Mouse (Mus musculus): Measurements from ENCODE around the gene Sema4b. TPM values are rescaled to one million over a fixed set of nuclear protein-coding genes. Genes with fewer than 3 reads are reported as not detected.

Gene Sema4b
- 10 to 100 TPM; 21.6 to 24.1 TPM for total RNA-seq (2021)

DNA sequence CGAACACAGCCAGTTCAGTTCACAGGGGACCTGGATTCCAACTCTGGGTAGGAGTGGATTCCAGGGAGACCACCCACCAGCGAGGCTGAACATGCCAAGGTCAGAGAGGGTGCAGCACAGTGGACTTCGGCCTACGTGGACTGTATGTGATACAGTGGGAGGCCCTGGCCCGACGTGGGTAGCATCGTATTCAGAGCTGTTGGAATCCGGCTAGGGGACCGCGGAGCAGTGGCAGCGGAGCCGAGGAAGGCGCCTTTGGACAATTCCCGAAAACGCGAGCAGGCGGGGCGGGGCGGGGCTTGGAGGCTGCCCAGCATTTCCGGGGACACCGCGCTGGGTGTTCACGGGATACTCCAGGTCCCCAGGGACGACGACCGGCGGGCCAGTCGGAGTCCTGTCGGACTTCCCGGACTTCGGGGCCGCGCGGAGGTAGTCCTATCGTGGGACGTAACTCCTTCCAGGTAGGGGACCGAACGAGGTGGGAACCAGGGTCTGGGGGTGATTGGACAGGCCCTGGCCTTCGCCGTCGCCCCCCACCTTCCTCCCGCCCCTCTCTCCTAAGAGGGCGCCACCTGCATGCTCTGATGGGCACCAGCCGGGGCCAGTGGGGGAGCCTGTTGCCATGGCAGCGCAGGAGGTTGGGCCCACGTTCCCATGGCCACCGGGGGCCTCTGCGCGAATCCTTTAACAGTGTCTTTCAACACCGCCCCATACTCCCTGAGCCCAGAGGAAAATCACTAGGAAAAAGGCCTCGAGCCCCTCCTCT lies at the start of gene Sema4b:
Gene Sema4b, plus strand, starts transcription at position 311 of the 766 bp plus-strand sequence.
- DNase-seq, result peak; percentile 91 to 94

DNA sequence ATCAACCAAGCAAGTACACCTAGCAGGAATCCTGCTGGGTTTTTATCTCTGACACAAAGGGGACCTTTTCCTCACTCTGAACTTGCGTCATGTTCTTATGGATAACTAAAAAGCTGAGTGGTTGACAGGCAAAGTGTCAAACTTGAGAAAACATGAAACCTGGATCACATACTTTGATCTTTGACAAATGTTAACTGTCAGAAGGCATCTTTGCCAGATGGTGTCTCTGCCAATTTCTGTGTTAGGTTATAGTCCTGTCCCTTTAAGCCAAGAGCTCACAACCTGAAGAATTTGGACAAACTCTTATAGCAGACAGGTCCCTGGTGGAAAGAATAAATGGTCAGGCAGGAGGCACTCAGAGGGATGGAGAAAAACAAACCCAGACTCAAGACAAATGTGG lies 48.3 kb upstream of the Sema4b start:
- DNase-seq, result no peak

DNA sequence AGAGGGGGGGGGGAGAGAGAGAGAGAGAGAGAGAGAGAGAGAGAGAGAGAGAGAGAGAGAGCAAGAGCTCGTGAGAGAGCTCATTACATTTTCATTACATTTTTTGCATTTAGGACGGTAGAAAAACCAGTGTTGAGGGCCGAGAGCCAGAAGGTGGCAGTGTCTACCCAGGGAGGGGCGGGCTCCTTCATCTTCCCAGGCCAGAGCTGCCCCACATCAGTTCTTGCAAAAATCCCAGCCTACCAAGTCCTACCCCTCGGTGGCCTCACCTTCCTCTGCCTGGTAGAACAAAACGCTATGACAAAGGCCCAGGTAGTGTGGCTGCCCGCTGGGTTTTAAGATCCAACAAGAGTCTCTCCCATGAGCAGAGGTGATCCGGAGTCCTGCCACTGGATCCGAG lies 45.8 kb upstream of the Sema4b start:
- peak; percentile 68 to 71 for DNase-seq

DNA sequence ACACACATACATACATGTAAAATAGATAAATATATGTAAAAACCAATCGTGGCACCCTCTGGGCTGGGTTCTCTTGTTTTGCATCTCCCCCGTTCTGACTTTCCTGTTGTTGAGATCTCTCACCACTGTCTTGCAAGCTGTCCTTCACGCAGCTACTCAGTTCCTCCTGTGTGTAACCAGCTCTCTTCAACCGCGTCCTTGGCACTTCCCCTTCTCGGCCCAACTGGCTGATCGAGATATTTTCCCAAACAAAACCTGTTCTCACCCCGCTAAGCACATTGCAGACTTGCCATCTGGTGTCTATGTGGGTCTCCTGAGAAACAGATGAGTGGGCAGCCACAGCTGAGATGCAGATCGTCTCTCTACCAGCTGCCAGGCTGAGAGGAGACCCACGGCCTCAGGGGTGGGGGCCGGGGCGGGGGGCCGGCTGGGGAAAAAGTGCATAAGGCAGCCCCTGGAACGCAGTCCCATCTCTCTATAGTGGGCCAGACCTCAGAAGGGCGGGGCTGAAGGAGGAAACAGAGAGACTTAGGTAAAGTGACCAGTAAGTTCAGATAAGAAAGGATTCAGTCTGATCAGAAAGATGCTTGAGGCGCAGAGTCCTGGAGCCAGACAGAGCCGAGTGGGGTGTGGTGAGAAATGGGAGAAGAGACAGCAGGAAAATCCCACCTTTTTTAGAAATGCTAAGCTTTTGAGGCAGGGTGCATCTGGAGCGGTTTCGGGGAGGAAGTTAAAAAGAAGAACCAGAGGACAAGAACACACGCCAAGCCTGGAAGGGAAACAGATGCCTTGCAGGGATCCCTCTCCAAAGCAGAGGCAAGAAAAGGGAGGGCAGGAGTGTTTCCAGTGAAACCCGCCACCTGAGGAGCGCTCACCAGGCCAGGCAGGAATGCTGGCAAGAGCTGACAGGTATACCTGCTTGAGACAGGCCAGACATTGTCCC lies 43.0 kb upstream of the Sema4b start:
- DNase-seq, result peak; percentile 74 to 78

DNA sequence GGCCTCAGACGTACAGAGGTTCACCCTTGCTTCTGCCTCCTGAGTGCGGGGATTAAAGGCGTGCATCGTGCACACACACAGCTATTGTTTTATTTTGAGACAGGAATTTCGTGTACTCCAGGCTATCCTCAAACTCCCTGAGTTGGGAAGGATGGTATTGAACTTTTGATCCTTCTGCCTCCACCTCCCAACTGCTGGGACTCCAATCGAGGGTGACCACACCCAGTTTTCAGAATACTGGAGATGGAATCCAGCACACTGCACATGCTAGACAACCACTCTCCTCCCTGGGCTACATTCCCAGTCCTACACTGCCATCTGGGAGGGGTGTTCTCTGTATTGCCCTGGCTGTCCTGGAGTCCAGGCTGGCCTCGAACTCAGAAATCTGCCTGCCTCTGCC lies 41.9 kb upstream of the Sema4b start:
- DNase-seq, result no peak

DNA sequence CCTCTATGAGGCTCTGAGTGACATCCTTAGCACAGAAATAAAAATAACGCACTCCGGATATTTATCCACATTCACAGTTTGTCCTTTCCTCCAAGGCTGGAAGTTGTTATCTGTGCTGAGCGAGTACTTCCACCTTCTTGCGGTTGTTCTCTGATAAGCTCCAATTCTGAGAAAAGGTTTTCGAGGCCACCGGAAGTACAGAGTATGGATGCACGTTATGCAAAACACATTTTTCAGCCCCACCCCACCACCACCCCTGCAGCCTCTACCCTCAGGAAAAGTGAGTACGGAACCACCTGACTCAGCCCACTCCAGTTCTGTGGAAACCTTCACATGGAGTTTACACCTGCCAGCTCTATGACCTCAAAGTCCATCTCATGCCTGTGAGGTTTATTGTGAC lies 40.6 kb upstream of the Sema4b start:
- no peak for DNase-seq

DNA sequence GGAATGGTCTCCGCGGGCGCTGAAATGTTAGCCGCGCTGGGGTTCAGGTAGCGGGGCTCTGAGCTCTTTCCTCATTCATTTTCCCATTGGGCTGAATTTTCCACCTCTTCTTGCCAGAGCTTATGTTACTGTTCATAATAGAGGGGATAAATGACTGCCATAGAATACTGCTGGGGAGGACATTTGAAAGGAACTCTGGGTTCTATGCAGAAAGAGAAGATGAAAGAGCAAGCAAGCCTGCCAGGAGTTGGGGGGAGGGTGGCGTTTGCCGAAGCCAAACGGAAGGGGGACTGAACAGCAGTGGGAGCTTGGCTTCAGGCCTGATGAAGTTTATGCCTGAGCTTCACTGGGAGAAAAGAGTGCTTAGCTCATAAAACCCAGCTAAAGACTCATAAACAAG lies 37.3 kb upstream of the Sema4b start:
- DNase-seq, result peak; percentile 76 to 80

DNA sequence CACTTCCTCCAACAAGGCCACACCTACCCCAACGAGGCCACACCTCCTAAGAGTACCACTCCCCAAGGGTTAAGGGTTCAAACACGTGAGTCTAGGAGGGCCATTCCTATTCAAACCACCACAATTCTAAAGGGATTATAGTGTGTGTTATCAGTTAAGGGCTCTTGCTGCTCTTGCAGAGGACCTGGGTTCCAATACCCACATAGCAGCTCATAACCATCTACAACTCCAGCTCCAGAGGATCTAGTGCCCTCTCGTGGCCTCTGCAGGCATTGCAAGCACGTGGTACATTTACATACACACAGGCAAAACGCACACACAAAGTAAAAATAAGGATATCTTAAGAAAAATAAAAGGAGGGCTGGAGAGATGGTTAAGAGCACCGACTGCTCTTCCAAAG lies 34.5 kb upstream of the Sema4b start:
- DNase-seq, result no peak

DNA sequence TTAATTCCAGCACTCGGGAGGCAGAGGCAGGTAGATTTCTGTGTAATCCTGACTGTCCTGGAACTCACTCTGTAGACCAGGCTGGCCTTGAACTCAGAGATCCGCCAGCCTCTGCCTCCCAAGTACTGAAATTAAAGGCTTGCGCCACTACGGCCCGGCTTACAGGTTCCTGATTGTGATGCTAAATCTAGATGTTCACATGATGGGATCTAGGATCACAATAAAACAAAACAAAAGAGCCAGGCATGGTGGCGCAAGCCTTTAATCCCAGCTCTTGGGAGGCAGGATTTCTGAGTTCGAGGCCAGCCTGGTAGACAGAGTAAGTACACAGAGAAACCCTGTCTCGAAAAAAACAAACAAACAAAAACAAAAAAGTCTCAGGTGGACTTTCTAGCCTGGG lies 33.9 kb upstream of the Sema4b start:
- DNase-seq, result no peak

DNA sequence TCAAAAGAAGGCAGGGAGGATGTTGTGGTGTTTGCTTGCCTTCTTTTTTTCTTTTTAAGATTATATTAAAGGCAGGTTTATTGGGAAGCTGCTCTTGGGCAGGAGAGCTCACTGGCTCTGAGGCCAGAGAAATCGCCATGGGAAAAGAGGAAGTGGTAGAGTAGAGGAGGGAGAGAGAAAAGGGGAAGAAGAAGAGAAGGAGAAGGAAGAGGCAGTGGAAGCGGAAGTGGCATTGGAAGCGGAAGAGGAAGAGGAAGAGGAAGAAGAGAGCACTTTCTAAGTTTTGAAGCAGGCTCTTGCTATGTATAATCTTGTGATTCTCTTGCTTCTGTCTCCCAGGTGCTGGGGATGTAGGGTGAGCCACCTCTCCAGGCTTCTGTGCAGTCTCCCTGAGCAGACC lies 32.0 kb upstream of the Sema4b start:
- DNase-seq, result no peak

DNA sequence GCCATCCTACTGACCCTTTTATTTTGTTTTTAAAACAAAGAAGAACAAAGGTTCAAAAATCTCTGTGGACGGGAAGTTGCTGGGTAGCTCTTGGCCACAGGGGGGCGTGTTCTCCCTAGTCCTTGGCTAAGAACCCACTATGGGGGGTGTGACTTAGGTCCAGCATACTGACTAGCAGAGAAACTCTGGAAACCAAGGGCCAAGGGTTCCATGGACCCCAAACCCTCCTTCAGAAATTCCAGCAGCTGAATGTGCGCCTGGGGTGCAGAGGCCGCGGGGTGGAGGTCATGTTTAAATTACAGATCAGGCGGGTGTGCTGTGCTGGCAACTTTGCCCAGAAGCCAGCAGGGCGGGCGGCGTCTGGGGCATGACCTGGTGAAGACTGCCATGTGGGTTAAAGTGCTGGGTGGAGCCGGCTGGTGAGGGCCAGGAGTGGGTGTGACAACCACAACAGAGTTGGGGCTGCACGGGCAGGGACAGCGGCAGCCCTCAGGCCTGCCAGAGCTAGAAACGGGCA lies 29.9 kb upstream of the Sema4b start:
- DNase-seq, result no peak

DNA sequence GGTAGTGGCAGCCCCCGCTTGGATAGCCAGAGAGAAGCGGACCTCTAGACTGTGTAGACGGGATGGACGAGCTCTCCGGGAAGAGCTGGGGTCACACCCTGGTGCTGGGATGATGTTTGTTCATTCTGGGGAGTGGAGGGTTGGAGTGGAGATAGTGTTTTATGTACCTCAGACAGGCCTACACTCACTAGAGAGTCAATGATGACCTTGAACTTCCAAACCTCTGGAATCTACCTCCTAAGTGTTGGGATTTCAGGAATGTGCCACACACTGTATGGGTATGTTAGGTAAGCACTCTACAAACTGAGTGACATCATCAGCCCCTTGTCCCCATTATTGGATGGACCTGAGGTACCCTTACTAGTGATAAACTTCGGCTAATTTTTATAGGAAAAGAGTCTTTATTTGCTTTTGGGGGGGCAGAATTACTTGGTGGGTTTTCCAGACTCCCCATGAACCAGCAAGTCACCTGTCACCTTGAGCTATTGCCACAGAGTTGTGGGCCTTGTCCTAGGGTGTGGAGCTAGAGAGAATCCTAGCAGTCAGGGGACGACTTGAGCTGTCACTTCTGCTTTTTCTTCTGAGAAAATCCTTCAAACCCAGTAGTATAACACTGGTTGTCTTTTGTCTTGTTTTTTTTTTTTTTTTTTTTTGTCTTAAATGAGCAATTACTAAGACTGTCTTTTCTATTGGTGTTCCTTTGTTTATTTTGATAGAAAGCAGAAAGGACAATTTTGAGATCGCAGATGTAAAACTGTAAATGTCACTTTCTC lies 28.0 kb upstream of the Sema4b start:
- DNase-seq, result no peak

DNA sequence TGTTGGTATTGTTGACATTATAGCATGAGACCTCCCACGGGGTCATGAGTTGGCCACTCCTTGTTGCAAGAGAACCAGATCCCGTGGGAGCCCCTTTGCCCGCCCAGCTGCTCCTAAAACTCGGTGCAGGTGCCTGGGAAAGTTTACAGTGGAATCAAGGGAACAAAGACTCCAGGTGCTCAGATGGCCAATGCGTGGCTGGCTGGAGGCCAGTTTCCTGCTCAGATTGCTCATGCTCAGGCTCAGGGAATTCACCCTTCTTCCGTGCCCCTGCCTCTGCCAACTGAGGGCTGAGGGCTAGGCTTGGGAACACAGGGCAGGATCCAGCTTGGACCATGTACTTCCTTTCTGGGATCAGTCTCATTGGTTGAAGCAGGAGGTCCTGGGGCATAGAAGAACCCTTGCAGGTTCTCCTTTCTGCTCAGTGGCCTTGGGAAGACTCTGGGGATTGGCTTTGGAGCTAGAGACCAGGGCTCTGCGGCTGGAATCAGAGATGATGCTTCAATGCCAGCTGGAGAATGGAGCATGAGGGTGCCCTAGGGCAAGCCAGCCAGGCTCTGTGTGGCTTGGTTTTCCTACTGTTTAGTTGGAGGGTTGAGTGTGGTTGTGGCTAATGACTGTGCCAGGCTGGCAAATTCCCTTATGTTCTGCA lies 26.2 kb upstream of the Sema4b start:
- peak in 1 of 2 experiments; percentile 41 for DNase-seq

DNA sequence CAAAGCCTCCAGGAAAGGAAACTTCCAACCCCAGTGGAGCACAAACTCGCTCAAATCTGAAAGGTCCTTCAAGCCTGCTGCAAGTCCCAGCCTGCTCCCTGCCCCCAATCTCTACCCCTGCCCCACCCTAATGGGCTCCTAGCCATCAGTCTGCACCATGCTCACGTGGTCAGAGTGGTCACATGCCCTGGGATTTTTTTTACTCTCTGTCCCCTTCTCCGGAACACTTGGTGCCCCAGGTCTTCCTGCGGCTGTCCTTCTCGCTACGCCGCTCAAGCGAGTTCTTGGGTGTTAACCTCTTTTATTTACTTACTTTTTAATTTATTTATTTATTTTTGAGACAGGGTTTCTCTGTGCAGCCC lies 25.7 kb upstream of the Sema4b start:
- peak in 1 of 2 experiments; percentile 44 for DNase-seq

DNA sequence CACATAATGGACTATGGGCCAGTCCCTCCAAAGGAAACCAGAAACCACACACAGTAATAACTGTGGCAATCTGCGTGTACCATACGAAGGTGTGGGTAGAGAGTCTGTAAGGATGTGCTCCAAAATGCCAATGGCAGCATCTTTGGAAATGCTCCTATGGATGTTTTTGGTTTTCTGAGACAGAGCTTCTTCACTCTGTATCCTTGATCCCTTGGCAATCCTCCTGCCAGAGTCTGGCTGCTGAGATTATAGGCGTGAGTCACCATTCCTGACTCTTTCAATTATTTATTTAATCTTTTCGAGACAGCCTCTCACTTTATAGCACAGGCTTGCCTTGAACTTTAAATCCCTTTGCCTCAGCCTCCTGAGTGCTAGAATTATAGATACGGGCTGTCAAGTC lies 21.2 kb upstream of the Sema4b start:
- DNase-seq, result no peak

DNA sequence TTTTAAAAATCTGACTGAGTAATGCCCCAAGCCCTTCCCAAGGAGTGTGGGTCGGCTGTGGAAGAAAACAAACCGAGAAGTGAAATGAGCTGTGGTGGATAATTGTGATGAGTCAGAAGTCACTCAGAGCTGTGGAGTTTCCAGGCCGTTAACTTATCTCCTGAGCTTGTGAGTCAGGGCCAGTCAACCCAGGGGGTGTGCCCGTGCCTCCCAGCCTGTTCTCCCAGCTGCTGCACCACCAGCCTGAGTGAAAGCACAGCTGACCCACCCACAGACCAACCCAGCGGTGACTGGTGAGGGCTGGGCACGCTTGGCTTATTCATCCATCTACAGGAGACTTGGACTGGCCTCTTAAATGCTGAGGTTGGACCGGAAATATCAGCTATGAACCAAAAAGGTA lies 19.9 kb upstream of the Sema4b start:
- no peak for DNase-seq

DNA sequence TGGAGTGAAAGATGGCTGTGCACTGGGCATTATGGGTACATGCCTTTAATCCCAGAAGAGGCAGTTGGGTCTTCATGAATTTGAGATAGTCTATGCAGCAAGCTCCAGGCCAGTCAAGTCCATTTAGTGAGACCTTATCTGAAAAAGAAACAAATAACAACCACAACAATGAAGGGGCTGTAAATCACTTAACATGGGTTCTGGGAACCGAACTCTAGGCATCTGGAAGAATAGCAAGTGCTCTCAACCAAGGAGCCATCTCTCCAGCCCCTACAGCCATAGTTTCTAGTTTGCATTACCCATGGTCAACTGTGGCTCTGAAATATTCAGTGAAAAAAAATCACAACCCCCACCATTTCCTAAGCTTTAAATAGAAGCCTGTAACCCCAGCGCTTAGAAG lies 16.8 kb upstream of the Sema4b start:
- DNase-seq, result no peak

DNA sequence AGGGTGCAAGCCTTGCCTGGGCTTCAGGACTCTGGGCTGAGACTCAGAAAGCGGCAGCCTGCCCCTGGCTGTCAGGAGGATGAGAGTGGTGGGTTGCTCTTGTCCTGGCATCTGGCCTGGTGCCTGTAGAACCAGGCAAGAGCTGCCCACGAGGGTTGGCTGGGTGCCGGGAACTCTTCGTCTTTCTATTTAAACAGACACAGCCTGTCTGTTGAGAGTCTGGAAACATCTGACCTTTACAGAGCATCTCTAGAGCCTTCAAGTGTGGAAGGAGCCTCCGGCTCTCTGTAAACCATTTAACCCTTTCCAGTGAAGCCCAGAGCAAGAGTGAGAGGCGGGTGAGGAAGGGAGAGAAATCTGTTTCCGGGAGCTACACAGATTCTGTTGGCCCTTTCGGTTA lies 15.3 kb upstream of the Sema4b start:
- peak; percentile 69 to 70 for DNase-seq

DNA sequence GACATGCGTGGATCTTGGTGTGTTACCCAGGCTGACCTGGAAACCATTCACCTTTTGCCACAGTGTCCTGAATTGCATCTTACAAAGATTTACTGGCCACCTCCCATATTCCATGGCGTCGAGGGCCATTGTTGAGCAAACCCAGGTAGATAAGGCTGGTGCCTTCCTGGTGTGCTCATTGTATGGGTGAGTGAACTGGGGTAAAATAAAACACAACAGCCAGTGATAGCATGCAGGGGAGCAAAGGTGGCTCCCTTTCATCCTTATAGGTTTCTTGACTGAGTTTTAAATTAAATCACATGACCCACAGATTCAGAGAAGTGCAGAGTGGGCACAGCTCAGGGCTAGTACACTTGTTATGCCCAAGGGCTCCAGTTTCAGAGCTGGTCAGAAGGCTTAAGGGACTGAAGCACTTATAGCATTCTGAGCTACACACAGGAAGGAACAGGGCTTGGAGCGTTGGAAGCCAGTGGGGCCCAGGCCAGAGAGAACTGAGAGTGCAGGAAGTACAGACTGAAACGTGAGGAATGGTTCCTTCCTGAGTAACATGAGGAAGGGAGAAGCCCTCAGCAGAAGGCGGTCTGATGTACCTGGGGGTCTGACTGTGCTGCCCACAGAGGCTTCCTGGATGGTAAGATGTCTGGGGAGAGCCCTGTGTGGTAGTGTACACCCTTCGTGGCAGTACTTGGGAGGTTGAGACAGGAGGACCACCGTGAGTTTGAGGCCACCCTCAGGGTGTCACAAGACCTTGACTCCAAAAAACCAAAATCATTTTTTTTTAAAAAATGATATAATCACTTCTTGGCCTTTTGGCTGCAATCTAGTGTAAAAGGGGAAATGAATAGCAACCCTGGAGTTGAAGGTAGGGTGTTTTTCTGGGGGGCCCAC lies 14.3 kb upstream of the Sema4b start:
- DNase-seq, result no peak

DNA sequence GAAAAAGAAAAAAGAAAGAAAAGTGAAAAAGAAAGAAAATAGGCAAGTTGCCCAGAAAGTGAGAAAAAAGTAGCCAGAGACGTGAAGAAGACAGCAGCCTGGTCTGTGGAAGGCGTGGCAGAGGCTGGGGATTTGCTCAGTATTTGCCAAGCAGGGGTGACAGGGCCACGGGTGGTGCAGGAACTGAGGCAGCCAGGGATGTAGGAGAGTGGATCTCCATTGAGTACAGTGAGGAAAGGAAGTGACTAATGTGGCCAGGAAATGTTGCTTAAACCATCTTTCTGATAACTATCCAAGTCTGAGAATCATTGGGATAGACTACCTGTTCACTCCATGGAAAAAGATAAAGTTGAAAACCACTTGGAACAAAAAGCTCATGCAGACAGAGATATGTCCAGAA lies 10.5 kb upstream of the Sema4b start:
- no peak for DNase-seq

DNA sequence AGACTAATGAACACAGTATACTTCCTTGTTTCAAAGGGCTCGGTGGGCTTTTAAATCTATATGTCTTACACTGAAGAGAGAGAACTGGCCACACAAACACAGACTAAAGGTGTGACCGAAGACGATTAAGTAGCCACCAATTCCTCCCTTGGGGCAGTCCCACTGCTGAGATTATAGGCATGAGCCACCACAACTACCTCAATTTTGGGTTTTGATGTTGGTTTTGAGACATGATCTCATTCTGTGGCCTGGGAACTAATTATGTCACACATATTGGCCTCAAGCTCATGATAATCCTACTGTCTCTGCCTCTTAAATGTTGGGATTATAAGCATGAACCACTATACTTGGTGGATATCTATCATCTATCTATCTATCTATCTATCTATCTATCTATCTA lies 9.2 kb upstream of the Sema4b start:
- no peak for DNase-seq

Measured in layer of hippocampus, postnatal 36 days (tissue).